Mouse (Mus musculus) urinary bladder, adult 18-20 months (tissue): Measurements from ENCODE around the gene Clpp.
A peak's percentile ranks its signal among the peaks of the same experiment; 100 is the strongest.

Experiments used
- DNase-seq, 2 experiments: peaks; one replicate each; pipeline ENCODE4 v3.0.0; 2022; ENCODE audit warnings: low spot score in 2 of 2, mixed read lengths in 2 of 2

Gene Clpp

DNA sequence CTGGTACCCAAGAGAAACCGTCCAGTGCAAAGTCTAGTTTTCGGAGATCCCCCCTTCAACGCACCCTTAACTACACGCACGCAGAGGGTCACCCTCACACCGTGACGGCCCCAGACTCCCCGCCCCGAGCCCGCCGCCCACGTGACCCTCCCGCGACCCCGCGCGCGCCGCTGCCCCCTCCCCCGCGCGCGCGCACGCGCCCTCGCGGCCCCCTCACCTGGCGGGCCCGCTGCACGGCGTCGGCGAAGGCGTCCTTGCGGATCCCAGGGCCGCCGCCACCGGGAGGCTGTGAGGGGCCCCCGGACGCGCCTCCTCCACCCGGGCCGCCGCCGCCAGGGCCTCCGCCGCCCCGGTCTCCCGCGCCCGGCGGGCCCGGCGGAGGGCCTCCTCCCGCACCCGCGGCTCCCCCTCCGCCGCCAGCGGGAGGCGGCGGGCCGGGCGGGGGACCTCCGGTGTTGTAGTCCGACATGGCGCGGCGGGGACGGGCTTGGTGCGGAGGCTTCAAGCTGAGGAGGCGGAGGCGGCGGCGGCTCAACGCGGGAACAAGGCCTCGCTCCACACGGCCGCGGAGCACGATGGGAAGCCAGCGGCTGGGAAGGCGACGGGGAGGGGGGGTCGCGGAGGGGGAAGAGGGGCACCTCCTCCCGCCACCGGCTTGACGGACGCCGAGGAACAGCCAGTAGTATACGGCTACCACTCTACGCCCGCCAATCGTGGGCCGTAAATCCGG lies 41.0 kb downstream of the Clpp start, which contains the start of gene Khsrp:
Gene Khsrp (minus strand): TSS at position 592 of the 730 bp plus-strand sequence.
- DNase-seq = no peak

GRCm38 (mm10) chr17:57031661-57032420 lies 41.7 kb downstream of the Clpp start:
- peak; percentile 98 to 100 for DNase-seq

GRCm38 (mm10) chr17:57032854-57033253 lies 42.7 kb downstream of the Clpp start:
- no peak for DNase-seq

DNA sequence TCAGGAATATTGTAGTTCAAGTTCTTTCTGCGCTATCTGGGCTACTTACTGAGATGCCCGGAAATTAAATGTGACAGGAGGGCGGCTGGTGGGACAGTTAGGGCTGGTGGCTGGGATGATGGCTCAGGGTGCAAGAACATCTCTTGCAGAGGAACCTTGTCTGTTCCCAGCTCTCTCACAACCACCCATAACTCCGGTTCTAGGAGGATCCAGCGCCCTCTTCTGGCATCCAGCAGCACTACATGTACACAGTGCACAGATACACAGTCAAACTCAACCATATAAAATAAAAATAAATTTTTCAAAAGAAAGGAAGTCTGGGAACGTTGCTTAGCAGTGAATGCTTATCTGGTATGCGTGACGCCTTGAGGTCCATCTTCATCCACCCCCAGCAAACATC lies 48.9 kb downstream of the Clpp start:
- DNase-seq = no peak

DNA sequence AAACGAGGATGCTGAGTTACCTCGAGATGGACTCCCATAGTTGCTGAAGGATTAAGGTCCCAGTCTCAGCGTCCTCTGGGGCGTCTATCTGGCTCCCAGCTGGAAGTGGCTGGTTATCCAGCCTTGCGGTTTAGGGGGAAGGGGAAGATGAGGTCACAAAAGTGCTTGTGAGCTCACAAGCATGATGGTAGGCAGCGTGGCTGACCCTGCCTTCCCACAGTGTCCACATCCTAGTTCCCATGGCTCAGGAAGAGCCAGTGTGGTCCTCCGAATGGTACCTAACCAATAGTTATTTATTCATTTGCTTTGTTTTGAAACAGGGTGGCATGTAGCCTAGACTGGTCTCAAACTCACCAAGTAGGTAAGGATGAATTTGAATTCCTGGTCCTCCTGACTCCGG lies 51.4 kb downstream of the Clpp start, which contains the start of gene Slc25a41:
Gene Slc25a41 (minus strand): TSS at position 101 of the 400 bp plus-strand sequence.
- DNase-seq = no peak
